Mouse (Mus musculus): ENCODE measurements around the gene Klk4. TPM values are rescaled to one million over a fixed set of nuclear protein-coding genes. Genes with fewer than 3 reads are reported as not detected.

The Klk4 gene
- total RNA-seq (2014; rRNA removed) = 0.16 TPM in 1 of 2 replicates, not detected in the other
- polyA plus RNA-seq (2015; fragmentation: Nextera tagmentation; extraction: Ambion mirVana) = not detected in 2 replicates

DNA sequence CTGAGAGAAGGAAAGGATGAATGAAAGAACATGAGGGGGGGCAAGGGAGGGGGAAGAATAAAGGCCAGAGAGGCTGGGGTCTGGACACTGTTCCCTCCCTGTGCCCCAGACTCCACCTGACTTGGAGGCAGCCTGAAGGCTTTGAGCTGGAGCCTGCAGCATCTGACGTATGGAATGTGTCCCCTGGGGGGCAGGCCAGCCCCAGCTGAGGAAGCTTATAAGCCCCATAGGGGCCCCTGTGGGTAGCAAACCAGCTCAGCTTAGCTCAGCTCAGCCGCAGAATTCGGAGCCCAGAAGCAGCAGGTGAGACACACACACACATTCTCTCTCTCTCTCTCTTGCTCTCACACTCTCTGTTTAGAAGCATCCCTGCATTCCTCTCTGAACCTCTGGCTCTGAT is at the start of gene Klk4:
Gene Klk4, plus strand, starts transcription at position 249 of the 400 bp plus-strand sequence.
- H3K4me3 ChIP-seq (ENCODE audit: low read depth, low read length) = no peak within 1 kb of the TSS
- no peaks in the 10 kb centered on the region for H3K36me3 ChIP-seq (ENCODE audit: insufficient read depth, low read length)
- no peaks in the 10 kb centered on the region for H3K4me1 ChIP-seq (ENCODE audit: insufficient read depth, low read length)
- no peaks in the 10 kb centered on the region for H3K27me3 ChIP-seq (ENCODE audit: insufficient read depth, low read length)
- WGBS = 6% methylated on average over 3 of the region's 3 CpGs
- H3K4me2 ChIP-seq (ENCODE audit: low read depth, low read length, poor library complexity, severe bottlenecking) = no peak within 1 kb of the TSS
- no peak for ATAC-seq (ENCODE audit: low FRiP score)
- no peak for TF ChIP-seq CTCF (IDR thresholded peaks at IDR 0.05)
- H3K9me3 ChIP-seq (ENCODE audit: low read length) = no peaks in the 10 kb centered on the region
- H3K9ac ChIP-seq (replicated peaks; ENCODE audit: low read length, poor library complexity, severe bottlenecking) = no peak within 1 kb of the TSS
- no peak for DNase-seq (ENCODE audit: low spot score)
- H3K27ac ChIP-seq (ENCODE audit: low read depth, low read length) = no peak within 1 kb of the TSS

DNA sequence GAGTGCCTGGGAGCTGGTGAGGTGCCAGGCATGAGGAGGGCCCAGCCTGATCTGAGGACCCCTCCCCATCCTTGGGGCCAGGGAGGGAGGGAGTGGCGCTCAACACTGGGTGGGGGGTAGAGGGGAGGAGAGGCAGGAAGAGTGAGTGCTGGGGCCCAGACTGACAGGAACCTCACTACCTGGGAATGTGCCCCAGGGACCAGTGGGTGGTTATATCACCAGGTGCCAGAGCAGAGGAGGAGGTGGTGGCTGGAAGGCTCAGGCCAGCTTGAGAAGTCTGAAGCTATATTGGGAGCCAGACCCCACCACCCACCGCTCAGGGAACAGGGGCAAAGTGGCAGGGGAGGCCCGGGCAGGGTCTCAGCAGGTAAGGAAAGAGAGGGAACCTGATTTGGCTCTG is 39.3 kb upstream of the Klk4 start, which contains the start of gene Klk5:
Gene Klk5, plus strand, starts transcription at position 271 of the 400 bp plus-strand sequence.
- no peak for DNase-seq (ENCODE audit: low spot score)
- H3K4me2 ChIP-seq (ENCODE audit: low read depth, low read length, poor library complexity, severe bottlenecking) = no peak within 1 kb of the TSS
- no peaks in the 10 kb centered on the region for H3K27me3 ChIP-seq (ENCODE audit: insufficient read depth, low read length)
- no peaks in the 10 kb centered on the region for H3K4me1 ChIP-seq (ENCODE audit: insufficient read depth, low read length)
- H3K27ac ChIP-seq (ENCODE audit: low read depth, low read length) = no peak within 1 kb of the TSS
- H3K9me3 ChIP-seq (ENCODE audit: low read length) = no peaks in the 10 kb centered on the region
- H3K9ac ChIP-seq (replicated peaks; ENCODE audit: low read length, poor library complexity, severe bottlenecking) = no peak within 1 kb of the TSS
- WGBS = 69% methylated on average over 2 of the region's 3 CpGs
- H3K4me3 ChIP-seq (ENCODE audit: low read depth, low read length) = no peak within 1 kb of the TSS
- no peak for ATAC-seq (ENCODE audit: low FRiP score)
- TF ChIP-seq CTCF (IDR thresholded peaks at IDR 0.05) = no peak
- H3K36me3 ChIP-seq (ENCODE audit: insufficient read depth, low read length) = no peaks in the 10 kb centered on the region

DNA sequence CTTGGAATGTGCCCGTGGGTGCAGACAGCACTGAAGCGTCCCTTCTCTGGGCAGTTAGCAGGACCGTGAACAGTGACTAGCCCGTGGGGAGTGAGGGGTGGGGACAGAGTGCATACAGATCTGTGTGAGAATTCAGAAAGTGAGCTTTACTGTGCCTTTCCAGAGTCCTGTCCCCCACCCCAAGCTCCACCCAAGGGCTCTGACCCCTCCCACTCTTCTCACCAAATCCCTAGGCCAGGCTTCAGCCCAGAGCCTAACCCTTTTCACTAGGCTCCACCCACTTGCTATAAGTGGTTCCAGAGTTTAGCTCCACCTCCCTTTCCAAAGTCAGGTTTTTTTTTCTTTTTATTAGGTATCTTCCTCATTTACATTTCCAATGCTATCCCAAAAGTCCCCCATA is 37.2 kb upstream of the Klk4 start:
- no peaks in the 10 kb centered on the region for H3K4me1 ChIP-seq (ENCODE audit: insufficient read depth, low read length)
- TF ChIP-seq CTCF (IDR thresholded peaks at IDR 0.05) = no peak
- no peaks in the 10 kb centered on the region for H3K36me3 ChIP-seq (ENCODE audit: insufficient read depth, low read length)
- H3K4me2 ChIP-seq (ENCODE audit: low read depth, low read length, poor library complexity, severe bottlenecking) = no peak overlapping the region
- no peaks in the 10 kb centered on the region for H3K9me3 ChIP-seq (ENCODE audit: low read length)
- WGBS = 86% methylated on average over 4 of the region's 4 CpGs
- no peak overlapping the region for H3K4me3 ChIP-seq (ENCODE audit: low read depth, low read length)
- DNase-seq (ENCODE audit: low spot score) (no peak), ATAC-seq (ENCODE audit: low FRiP score) (no peak)
- no peak overlapping the region for H3K9ac ChIP-seq (replicated peaks; ENCODE audit: low read length, poor library complexity, severe bottlenecking)
- no peak overlapping the region for H3K27ac ChIP-seq (ENCODE audit: low read depth, low read length)
- no peaks in the 10 kb centered on the region for H3K27me3 ChIP-seq (ENCODE audit: insufficient read depth, low read length)

DNA sequence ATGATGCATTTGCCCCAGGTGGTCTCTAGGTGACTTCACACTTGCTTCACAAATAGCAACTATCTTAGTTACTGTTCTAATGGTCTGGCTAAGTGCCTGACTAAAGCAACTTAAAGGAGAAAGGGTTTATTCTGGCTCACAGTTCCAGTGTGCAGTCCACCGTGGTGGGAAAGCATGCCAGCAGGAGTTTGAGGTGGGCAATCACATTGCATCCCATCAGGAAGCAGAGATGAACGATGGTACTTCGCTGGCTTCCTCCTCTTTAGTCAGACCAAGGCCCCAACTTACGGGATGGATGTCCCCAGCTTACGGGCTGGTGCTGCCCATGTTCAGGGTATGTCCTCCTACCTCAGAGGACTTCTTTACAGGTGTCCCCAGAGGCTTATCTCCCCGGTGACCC is 29.3 kb upstream of the Klk4 start:
- Histone ChIP-seq H3K27me3 (ENCODE audit: insufficient read depth, low read length) (no peaks in the 10 kb centered on the region), H3K36me3 (ENCODE audit: insufficient read depth, low read length) (no peaks in the 10 kb centered on the region), H3K4me1 (ENCODE audit: insufficient read depth, low read length) (no peaks in the 10 kb centered on the region), H3K9ac (replicated peaks; ENCODE audit: low read length, poor library complexity, severe bottlenecking) (no peak overlapping the region), H3K4me3 (ENCODE audit: low read depth, low read length) (no peak overlapping the region), H3K27ac (ENCODE audit: low read depth, low read length) (no peak overlapping the region), H3K4me2 (ENCODE audit: low read depth, low read length, poor library complexity, severe bottlenecking) (no peak overlapping the region), H3K9me3 (ENCODE audit: low read length) (no peaks in the 10 kb centered on the region)
- WGBS = 86% methylated on average over 6 of the region's 6 CpGs
- TF ChIP-seq CTCF (IDR thresholded peaks at IDR 0.05) = no peak
- no peak for DNase-seq (ENCODE audit: low spot score)
- ATAC-seq (ENCODE audit: low FRiP score) = no peak

DNA sequence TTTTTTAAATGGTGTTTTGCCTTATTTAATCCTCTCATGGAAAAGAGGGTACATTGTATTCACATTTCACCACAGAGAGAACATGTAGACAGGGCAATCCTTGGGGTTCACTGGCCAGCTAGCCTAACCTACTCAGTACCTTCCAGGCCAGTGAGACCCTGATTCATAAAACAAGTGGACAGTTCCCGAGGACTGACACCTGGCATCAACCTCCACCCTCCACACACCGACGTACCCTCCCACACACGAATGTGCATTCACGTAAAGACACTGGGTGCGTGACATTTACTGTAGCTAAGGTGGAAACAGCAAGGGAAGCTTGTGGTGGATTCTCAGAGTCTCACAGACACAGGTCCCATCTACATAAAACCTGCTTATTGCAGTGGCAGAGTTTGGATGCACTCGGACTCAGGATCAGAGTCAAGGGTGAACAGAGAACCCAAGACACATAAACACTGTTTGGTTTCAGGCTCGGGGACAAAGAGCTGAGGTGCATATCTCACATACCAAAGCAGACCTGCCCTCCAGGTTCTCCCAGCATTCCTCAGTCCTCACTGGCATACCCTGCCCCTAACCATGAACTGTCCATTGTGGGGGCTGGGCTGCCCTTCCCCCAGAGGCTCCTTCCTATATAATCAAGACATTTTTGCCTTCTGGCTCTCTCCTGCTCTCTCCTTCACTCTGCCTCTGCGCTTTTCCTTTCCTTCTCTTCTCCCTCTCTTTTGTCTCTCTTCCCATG is 26.1 kb upstream of the Klk4 start:
- H3K27me3 ChIP-seq (ENCODE audit: insufficient read depth, low read length) = no peaks in the 10 kb centered on the region
- ATAC-seq (ENCODE audit: low FRiP score) (no peak), DNase-seq (ENCODE audit: low spot score) (no peak)
- H3K4me3 ChIP-seq (ENCODE audit: low read depth, low read length) = no peak overlapping the region
- H3K9me3 ChIP-seq (ENCODE audit: low read length) = no peaks in the 10 kb centered on the region
- WGBS = 91% methylated on average over 9 of the region's 9 CpGs
- no peak overlapping the region for H3K4me2 ChIP-seq (ENCODE audit: low read depth, low read length, poor library complexity, severe bottlenecking)
- H3K9ac ChIP-seq (replicated peaks; ENCODE audit: low read length, poor library complexity, severe bottlenecking) = no peak overlapping the region
- H3K4me1 ChIP-seq (ENCODE audit: insufficient read depth, low read length) = no peaks in the 10 kb centered on the region
- no peak for TF ChIP-seq CTCF (IDR thresholded peaks at IDR 0.05)
- H3K36me3 ChIP-seq (ENCODE audit: insufficient read depth, low read length) = no peaks in the 10 kb centered on the region
- H3K27ac ChIP-seq (ENCODE audit: low read depth, low read length) = no peak overlapping the region

DNA sequence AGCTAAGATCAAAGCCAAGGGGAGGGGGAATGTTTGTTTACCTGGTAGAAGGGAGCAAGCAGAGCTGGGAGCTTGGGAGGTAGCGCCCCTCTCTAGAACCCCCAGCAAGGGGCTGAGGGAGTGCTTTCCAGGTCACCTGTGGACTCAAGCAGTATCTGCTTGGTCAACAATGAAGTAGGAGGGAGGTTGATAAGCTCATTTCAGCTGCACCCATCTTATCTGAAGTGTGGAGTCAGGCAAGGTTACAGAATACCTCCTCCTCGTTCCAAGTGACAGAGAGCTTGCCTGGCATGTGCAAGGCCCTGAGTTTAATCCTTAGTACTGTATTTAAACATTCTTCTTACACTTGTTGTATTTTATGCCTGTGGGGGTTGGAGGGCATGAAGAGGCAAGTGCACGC is 25.3 kb upstream of the Klk4 start:
- H3K4me1 ChIP-seq (ENCODE audit: insufficient read depth, low read length) = no peaks in the 10 kb centered on the region
- no peak overlapping the region for H3K9ac ChIP-seq (replicated peaks; ENCODE audit: low read length, poor library complexity, severe bottlenecking)
- no peaks in the 10 kb centered on the region for H3K36me3 ChIP-seq (ENCODE audit: insufficient read depth, low read length)
- no peak for ATAC-seq (ENCODE audit: low FRiP score)
- no peak for TF ChIP-seq CTCF (IDR thresholded peaks at IDR 0.05)
- no peak overlapping the region for H3K4me2 ChIP-seq (ENCODE audit: low read depth, low read length, poor library complexity, severe bottlenecking)
- no peak for DNase-seq (ENCODE audit: low spot score)
- no peaks in the 10 kb centered on the region for H3K27me3 ChIP-seq (ENCODE audit: insufficient read depth, low read length)
- no peak overlapping the region for H3K4me3 ChIP-seq (ENCODE audit: low read depth, low read length)
- WGBS = 87% methylated on average over 3 of the region's 3 CpGs
- no peaks in the 10 kb centered on the region for H3K9me3 ChIP-seq (ENCODE audit: low read length)
- H3K27ac ChIP-seq (ENCODE audit: low read depth, low read length) = no peak overlapping the region
